Mouse (Mus musculus): Measurements from ENCODE around the gene Krtap24-1.

Gene Krtap24-1

GRCm38 (mm10) chr16:88563045-88563913, 48.8 kb downstream of the Krtap24-1 start, which contains the start of gene Cldn8:
Cldn8 (minus strand) TSS chr16:88563183.
- DNase-seq, result peak; percentile 19 to 26

DNA sequence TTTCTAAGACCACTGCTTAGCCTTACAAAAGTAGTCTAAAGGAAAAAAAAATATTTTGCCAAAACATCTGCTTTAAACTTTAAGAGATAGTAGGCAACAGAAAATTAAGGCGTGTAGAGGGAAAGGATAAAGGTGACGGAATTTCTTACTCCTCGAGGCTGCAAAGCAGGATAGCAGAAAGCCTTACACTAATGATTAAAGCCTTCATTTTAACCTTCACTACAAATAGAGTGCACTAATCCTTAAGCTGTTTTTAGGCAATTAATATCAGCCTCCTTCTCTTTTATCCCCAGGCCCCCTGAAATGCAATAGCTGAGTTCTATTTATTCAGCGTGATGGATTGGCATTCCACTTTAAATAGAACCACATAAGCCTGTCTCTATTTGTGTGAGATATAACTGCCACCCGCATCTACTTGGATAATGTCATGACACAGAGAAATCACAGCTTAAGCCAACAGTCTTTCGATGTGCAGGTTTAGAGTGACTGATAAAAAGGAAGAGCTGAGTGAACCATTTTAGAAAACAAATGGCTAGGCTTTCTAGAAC, 50.4 kb downstream of the Krtap24-1 start:
- no peak for DNase-seq

Measured in lung, postnatal 4 days (tissue).